Mouse (Mus musculus) testis, adult 10 weeks (tissue): Measurements from ENCODE around the gene Olfr437. TPM values are rescaled to one million over a fixed set of nuclear protein-coding genes. Genes with fewer than 3 reads are reported as not detected.

Experiments
- polyA plus RNA-seq: library from polyadenylated mRNA; stranded (reverse); fragments of 350-450 nt; fragmentation: Illumina TruSeq; extraction: RNeasy Lipid Tissue Mini Kit (QIAGEN cat#74804); gene quantifications from one replicate; pipeline ENCODE4 v1.2.3, GENCODE M21; 2014; ENCODE audit warnings: low read depth, low replicate concordance

The Olfr437 gene
- not detected for polyA plus RNA-seq

GRCm38 (mm10) chr6:43162982-43163381 lies at the start of gene Olfr437:
Olfr437 (plus strand) TSS chr6:43163282.

DNA sequence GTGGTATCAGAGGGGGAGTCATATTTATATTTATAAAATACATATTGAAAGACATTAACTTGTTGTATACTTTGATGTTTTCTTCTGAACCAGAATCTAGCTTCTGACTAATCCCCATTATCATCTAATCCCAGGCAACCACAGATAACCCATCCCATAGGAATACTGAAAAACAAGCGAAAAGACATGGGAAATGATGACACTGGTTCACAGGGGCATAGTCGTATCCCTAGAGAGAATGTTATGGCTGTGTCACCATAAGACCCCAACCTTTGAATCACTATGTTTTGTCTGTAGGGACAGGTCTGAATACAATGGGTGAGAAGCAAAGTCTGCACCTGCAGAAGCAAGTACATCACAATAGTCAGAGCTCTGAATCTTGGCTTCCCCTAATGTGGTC lies 16.8 kb upstream of the Olfr437 start, which contains the start of gene Olfr237-ps1:
Olfr237-ps1 (plus strand) TSS at position 301 of the 400 bp plus-strand sequence.

GRCm38 (mm10) chr6:43171840-43172239 lies 8.8 kb downstream of the Olfr437 start, which contains the start of gene Olfr13:
Olfr13 (plus strand) TSS chr6:43172140.

GRCm38 (mm10) chr6:43196781-43197180 lies 33.7 kb downstream of the Olfr437 start, which contains the start of gene Olfr435:
Olfr435 (plus strand) TSS chr6:43197146.

GRCm38 (mm10) chr6:43212873-43213272 lies 49.8 kb downstream of the Olfr437 start, which contains the start of gene Olfr434:
Olfr434 (plus strand) TSS chr6:43213021.

Other genes starting within 250 kb of the Olfr437 start
- gene Olfr446, start 241.9 kb upstream of the Olfr437 start, polyA plus RNA-seq = not detected
- gene Olfr444, start 214.2 kb upstream of the Olfr437 start, polyA plus RNA-seq = not detected
- gene Olfr441, start 56.9 kb upstream of the Olfr437 start, polyA plus RNA-seq = not detected
- gene Olfr237-ps1, start 16.7 kb upstream of the Olfr437 start, polyA plus RNA-seq = 0.20 TPM
- gene Olfr13, start 8.9 kb downstream of the Olfr437 start, polyA plus RNA-seq = 0.14 TPM
- gene Olfr435, start 33.9 kb downstream of the Olfr437 start, polyA plus RNA-seq = not detected
- not detected for gene Olfr434, start 49.7 kb downstream of the Olfr437 start, polyA plus RNA-seq
- gene Olfr47, start 68.2 kb downstream of the Olfr437 start, polyA plus RNA-seq = not detected
- 2.1 TPM for gene Arhgef5, start 102.3 kb downstream of the Olfr437 start, polyA plus RNA-seq
- gene Nobox, start 146.3 kb downstream of the Olfr437 start, polyA plus RNA-seq = 0.25 TPM